Mouse (Mus musculus): ENCODE measurements around the gene Ttyh1. TPM values are rescaled to one million over a fixed set of nuclear protein-coding genes. Genes with fewer than 3 reads are reported as not detected.

Ttyh1 gene
- 100 to 1,000 TPM; 526 to 562 TPM for total RNA-seq (2021)
- long read RNA-seq, experiment 1, full-length matches to known transcripts, result 237 of 303 reads
- long read RNA-seq, experiment 1, partial matches to known transcripts, result 34 of 303 reads
- long read RNA-seq, experiment 1, other reads (novel, unspliced or antisense), result 32 of 303 reads
- long read RNA-seq, experiment 2, full-length matches to known transcripts, result 389 of 492 reads
- long read RNA-seq, experiment 2, partial matches to known transcripts, result 45 of 492 reads
- long read RNA-seq, experiment 2, other reads (novel, unspliced or antisense), result 58 of 492 reads

DNA sequence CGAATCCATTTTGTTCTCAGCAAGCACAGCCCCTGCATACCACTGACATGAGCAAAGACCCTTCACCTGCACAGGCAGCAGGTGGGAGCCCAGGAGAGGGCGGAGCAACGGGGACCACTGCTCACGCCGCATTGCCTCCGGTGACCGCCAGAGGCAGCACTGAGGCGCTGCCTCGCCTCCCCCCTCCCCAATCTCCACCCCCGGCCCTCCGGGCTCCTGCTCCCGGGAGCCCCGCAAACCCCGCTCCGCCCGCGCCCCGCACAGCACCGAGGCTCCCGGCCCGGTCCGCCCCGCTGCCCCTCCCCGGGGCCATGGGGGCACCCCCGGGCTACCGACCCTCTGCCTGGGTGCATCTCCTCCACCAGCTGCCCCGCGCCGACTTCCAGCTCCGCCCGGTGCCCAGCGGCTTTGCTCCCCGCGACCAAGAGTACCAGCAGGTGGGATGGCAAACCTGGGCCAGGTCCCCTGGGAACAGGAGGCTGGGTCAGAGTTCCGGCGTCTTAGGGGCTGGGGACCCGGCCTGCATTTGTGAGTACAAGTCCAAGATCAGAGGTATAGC is at the start of gene Ttyh1:
TSS of gene Ttyh1 (plus strand) at position 65 of the 559 bp plus-strand sequence.
- Histone ChIP-seq H3K4me3 (peak within 1 kb of the TSS; percentile 87), H3K27ac (peak within 1 kb of the TSS; percentile 99)
- TF ChIP-seq CTCF (conservative IDR thresholded peaks at IDR 0.05), result peak; percentile 100
- peak in 1 of 2 experiments; percentile 70 for DNase-seq (ENCODE audit: low spot score in 2 of 2)

- Histone ChIP-seq H3K27ac (no peak overlapping the region), H3K4me3 (no peak overlapping the region)
- DNase-seq (ENCODE audit: low spot score in 2 of 2), result no peak
- no peak for TF ChIP-seq CTCF (conservative IDR thresholded peaks at IDR 0.05)
Measured at GRCm38 (mm10) chr7:4071066-4071465, 48.1 kb upstream of the Ttyh1 start.

GRCm38 (mm10) chr7:4073144-4073543 is 46.1 kb upstream of the Ttyh1 start:
- no peak overlapping the region for H3K4me3 ChIP-seq
- no peak for DNase-seq (ENCODE audit: low spot score in 2 of 2)
- no peak for TF ChIP-seq CTCF (conservative IDR thresholded peaks at IDR 0.05)
- H3K27ac ChIP-seq, result no peak overlapping the region

DNA sequence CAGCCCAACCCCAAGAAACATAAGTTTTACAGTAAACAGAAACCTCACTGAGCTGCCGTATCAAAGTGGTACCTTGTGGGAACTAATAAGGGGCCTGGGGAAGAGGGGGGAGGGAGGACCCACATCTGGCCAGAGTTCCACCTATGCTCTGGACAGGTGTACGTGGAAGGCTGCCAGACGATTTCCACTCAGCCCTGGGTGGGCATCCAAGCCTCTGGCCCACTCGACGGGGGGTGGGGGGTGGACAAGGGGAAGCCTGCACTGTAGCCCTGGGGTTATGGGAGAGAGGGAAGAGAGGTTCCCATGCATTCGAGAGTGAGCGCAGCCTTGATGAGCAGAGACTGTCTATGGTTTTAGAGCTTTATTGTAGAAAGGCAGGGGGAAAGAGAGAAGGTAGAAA is 39.7 kb upstream of the Ttyh1 start:
- H3K27ac ChIP-seq, result no peak overlapping the region
- no peak for DNase-seq (ENCODE audit: low spot score in 2 of 2)
- TF ChIP-seq CTCF (conservative IDR thresholded peaks at IDR 0.05), result no peak
- H3K4me3 ChIP-seq, result no peak overlapping the region

DNA sequence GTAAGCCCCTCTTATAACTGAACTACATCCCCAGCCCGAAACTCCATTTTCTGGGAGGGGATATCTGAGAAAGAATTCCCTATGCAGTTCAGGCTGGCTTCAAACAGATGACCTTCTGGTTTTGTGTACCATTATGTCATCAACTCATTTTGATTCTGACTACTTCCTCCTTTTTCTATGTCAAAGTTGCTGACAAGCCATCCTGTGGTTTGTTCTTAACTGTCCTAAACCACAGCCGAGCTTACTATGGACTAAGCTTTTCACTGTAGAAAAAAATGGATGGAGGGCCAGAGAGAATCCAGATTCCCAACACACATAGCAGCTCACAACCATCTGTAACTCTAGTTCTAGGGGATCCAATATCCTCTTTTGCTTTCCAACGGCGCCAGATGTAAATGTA is 38.7 kb upstream of the Ttyh1 start:
- Histone ChIP-seq H3K27ac (no peak overlapping the region), H3K4me3 (no peak overlapping the region)
- no peak for TF ChIP-seq CTCF (conservative IDR thresholded peaks at IDR 0.05)
- DNase-seq (ENCODE audit: low spot score in 2 of 2), result no peak

DNA sequence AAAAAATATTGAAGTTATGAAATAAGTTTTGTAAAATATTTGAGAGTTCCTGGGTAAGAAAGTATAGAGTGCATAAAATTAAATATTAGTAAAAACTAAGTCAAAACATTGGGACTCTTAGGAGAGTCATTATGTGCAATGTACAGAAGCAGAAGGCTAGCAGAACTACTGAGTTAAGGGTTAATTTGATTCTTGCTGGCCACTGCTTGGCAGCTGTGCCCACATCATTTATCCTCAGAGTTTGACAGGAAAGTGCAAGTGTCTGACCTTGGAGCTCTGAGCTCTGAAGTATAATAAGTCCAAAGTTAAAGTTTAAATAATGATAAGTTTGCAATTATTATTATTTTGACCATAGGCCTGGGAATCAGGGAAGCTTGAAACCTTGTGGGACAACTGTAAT is 37.5 kb upstream of the Ttyh1 start:
- no peak overlapping the region for H3K27ac ChIP-seq
- no peak overlapping the region for H3K4me3 ChIP-seq
- no peak for TF ChIP-seq CTCF (conservative IDR thresholded peaks at IDR 0.05)
- no peak for DNase-seq (ENCODE audit: low spot score in 2 of 2)

DNA sequence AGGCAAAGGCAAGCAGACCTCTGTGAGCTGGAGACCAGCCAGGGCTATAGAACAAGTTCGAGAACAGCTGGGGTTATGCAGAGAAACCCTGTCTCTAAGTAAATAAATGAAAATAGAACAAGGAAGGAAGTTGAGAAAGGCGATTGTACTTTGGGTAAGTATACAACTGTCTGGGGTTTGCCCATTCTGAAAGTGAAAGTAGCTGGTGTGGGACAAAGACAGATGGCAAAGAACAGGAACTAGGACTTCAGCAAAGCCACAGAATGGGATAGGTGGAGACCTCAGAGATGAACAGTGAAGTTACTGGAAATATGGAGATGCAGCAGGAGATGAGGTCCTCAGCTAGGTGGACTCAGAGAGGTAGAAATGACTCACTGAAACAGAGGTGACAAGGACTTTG is 36.4 kb upstream of the Ttyh1 start:
- H3K4me3 ChIP-seq, result no peak overlapping the region
- no peak for DNase-seq (ENCODE audit: low spot score in 2 of 2)
- no peak for TF ChIP-seq CTCF (conservative IDR thresholded peaks at IDR 0.05)
- H3K27ac ChIP-seq, result peak overlapping the region; percentile 39

GRCm38 (mm10) chr7:4084161-4084560 is 35.0 kb upstream of the Ttyh1 start:
- no peak overlapping the region for H3K27ac ChIP-seq
- no peak for TF ChIP-seq CTCF (conservative IDR thresholded peaks at IDR 0.05)
- peak; percentile 68 to 81 for DNase-seq (ENCODE audit: low spot score in 2 of 2)
- no peak overlapping the region for H3K4me3 ChIP-seq

- no peak; the same call in 1 of the 2 replicates for TF ChIP-seq CTCF (conservative IDR thresholded peaks at IDR 0.05)
- no peak for DNase-seq (ENCODE audit: low spot score in 2 of 2)
- H3K27ac ChIP-seq, result 0 out of 2 replicates have a peak overlapping the region, but pooled peaks have one; percentile 39
- no peak overlapping the region for H3K4me3 ChIP-seq
Measured at GRCm38 (mm10) chr7:4085562-4085961, 33.6 kb upstream of the Ttyh1 start.

- no peak for TF ChIP-seq CTCF (conservative IDR thresholded peaks at IDR 0.05)
- peak in 1 of 2 experiments; percentile 32 for DNase-seq (ENCODE audit: low spot score in 2 of 2)
- H3K27ac ChIP-seq, result peak overlapping the region; percentile 16
Measured at GRCm38 (mm10) chr7:4087238-4087895, 31.8 kb upstream of the Ttyh1 start.

DNA sequence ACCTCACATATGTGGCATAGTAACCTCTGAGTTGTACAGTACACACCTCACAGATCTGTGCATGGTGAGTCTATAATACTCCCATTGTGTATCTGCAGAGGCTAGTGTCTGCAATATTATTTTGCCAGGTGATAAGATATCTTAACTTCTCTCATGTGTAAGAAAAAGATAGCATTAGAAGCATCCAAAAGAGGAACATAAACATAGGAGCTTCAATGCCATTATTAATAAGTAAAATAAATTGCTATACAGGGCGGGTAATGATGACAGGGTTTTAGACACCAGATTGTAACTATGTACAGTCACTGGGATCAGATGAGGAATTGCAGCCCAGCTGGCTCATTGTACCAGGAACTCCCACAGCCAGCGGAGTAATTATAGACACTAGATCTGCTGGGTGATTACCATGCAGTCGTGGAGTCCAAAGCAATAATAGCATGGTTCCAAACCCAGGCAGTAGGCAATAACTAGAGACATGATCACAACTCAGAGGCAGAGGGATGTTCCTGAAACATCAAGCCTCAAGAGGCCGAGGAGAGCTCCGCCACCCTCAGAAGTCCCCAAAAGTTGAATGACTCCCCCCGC is 31.2 kb upstream of the Ttyh1 start:
- peak overlapping the region; percentile 55 for H3K27ac ChIP-seq
- DNase-seq (ENCODE audit: low spot score in 2 of 2), result peak; percentile 65 to 79

More at GRCm38 (mm10) chr7:4087238-4087895, 31.8 kb upstream of the Ttyh1 start:
- H3K4me3 ChIP-seq, result no peak overlapping the region

GRCm38 (mm10) chr7:4088679-4089078 is 30.5 kb upstream of the Ttyh1 start:
- no peak for DNase-seq (ENCODE audit: low spot score in 2 of 2)
- TF ChIP-seq CTCF (conservative IDR thresholded peaks at IDR 0.05), result no peak
- Histone ChIP-seq H3K4me3 (no peak overlapping the region), H3K27ac (peak overlapping the region; percentile 55; the same call in 1 of the 2 replicates)

More for the DNA sequence above, 31.2 kb upstream of the Ttyh1 start:
- no peak overlapping the region for H3K4me3 ChIP-seq
- no peak for TF ChIP-seq CTCF (conservative IDR thresholded peaks at IDR 0.05)

GRCm38 (mm10) chr7:4091170-4091569 is 28.0 kb upstream of the Ttyh1 start:
- no peak for DNase-seq (ENCODE audit: low spot score in 2 of 2)
- no peak for TF ChIP-seq CTCF (conservative IDR thresholded peaks at IDR 0.05)
- H3K27ac ChIP-seq, result no peak overlapping the region

More at GRCm38 (mm10) chr7:4091170-4091569, 28.0 kb upstream of the Ttyh1 start:
- H3K4me3 ChIP-seq, result no peak overlapping the region

All from layer of hippocampus, adult 2 months (tissue).